Mouse (Mus musculus) thymus, postnatal 10 days (tissue): Measurements from ENCODE around the gene Arsb.

ENCODE experiments used
- DNase-seq, 2 experiments: peaks; one replicate each; pipeline ENCODE4 v3.0.0; 2021; ENCODE audit warnings: low spot score in 2 of 2

Gene Arsb

GRCm38 (mm10) chr13:93889991-93890390 lies 118.6 kb downstream of the Arsb start:
- DNase-seq = no peak

- no peak for DNase-seq
Observed at GRCm38 (mm10) chr13:93891276-93891675, 119.8 kb downstream of the Arsb start.

- no peak for DNase-seq
Observed at GRCm38 (mm10) chr13:93892101-93892500, 120.7 kb downstream of the Arsb start.

- no peak for DNase-seq
Observed at GRCm38 (mm10) chr13:93894105-93894504, 122.7 kb downstream of the Arsb start.

- no peak for DNase-seq
Observed at GRCm38 (mm10) chr13:93895430-93895829, 124.0 kb downstream of the Arsb start.

GRCm38 (mm10) chr13:93897943-93898826 lies 126.8 kb downstream of the Arsb start:
- no peak for DNase-seq

- DNase-seq = no peak
Observed at GRCm38 (mm10) chr13:93899378-93900256, 128.2 kb downstream of the Arsb start.

GRCm38 (mm10) chr13:93900934-93901626 lies 129.7 kb downstream of the Arsb start:
- no peak for DNase-seq

- no peak for DNase-seq
Observed at GRCm38 (mm10) chr13:93902126-93902525, 130.7 kb downstream of the Arsb start.

GRCm38 (mm10) chr13:93906552-93907245 lies 135.3 kb downstream of the Arsb start:
- DNase-seq = no peak

GRCm38 (mm10) chr13:93907971-93908370 lies 136.5 kb downstream of the Arsb start:
- no peak for DNase-seq

- DNase-seq = no peak
Observed at GRCm38 (mm10) chr13:93909847-93910246, 138.4 kb downstream of the Arsb start.

GRCm38 (mm10) chr13:93911037-93911436 lies 139.6 kb downstream of the Arsb start:
- DNase-seq = no peak

GRCm38 (mm10) chr13:93912326-93912915 lies 141.0 kb downstream of the Arsb start:
- no peak for DNase-seq

GRCm38 (mm10) chr13:93914206-93914605 lies 142.8 kb downstream of the Arsb start:
- DNase-seq = no peak

- DNase-seq = no peak
Observed at GRCm38 (mm10) chr13:93915641-93916570, 144.5 kb downstream of the Arsb start.

GRCm38 (mm10) chr13:93919536-93919935 lies 148.1 kb downstream of the Arsb start:
- no peak for DNase-seq

- DNase-seq = no peak
Observed at GRCm38 (mm10) chr13:93920080-93920785, 148.8 kb downstream of the Arsb start.

- DNase-seq = no peak
Observed at GRCm38 (mm10) chr13:93920786-93921300, 149.4 kb downstream of the Arsb start.
